Mouse (Mus musculus) megakaryocyte, embryonic 14.5 days (primary cell): ENCODE measurements around the gene Gm9733.

ENCODE experiments used
- FLI1 ChIP-seq: IDR thresholded peaks from 2 replicates; pipeline ENCODE4 v1.6.1; 2012; ENCODE audit warnings: low read length, inconsistent platforms, mixed read lengths
- GATA1 ChIP-seq: IDR thresholded peaks from 3 replicates; pipeline ENCODE4 v1.6.1; 2012; ENCODE audit warnings: mixed read lengths, low read length, inconsistent platforms, borderline replicate concordance

DNA sequence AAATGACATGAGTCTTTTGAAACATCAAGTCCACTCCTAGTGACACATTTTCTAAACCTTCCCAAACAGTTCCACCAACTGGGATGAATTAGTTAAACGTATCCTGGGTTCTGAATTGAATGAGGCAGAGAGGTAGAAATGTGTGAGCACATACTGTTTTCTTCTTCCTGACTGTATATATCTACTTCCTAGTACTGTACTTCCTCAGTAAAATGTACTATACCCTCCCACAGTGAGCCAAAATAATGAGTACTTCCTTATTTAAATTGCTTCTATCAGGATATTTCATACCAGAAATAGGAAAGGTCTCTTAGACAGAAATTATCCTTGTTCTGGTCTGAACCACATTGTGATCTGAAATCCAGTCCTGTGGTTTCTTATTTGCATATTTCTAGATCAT is 8.2 kb upstream of the Gm9733 start:
- TF ChIP-seq GATA1, result no peak
- no peak for TF ChIP-seq FLI1
